Mouse (Mus musculus) regulatory T cell (primary cell): ENCODE data around the gene Stam.
"Not testable (repeated sequence)": the region's sequence is repeated elsewhere in the genome, so short reads cannot be mapped to it uniquely, and the experiment has no call there.

Experiments
- in situ Hi-C: fragments of 300-600 bp; cut with MboI, MseI; formaldehyde crosslinking; loops from one replicate; pipeline ENCODE4 v1.15.1; 2025; ENCODE audit warnings: high pct_unique_total_duplicates

Stam gene

GRCm38 (mm10) chr2:14073362-14074220 lies at the start of gene Stam:
Stam (plus strand) TSS chr2:14074098.
- in situ Hi-C loops, result no loop called here

GRCm38 (mm10) chr2:14041249-14041648 lies 32.6 kb upstream of the Stam start:
- in situ Hi-C loops, result loop anchor here (10.0 to 25.0 kb wide), 2 partner anchors 94 to 671 kb away; no protein-coding TSS in a partner anchor

- in situ Hi-C loops, result loop anchor here (10.0 to 25.0 kb wide), 2 partner anchors 92 to 669 kb away; no protein-coding TSS in a partner anchor
Measured at GRCm38 (mm10) chr2:14043011-14043410, 30.9 kb upstream of the Stam start.

- in situ Hi-C loops, result loop anchor here (10.0 to 25.0 kb wide), 2 partner anchors 91 to 669 kb away; no protein-coding TSS in a partner anchor
Measured at GRCm38 (mm10) chr2:14043577-14044170, 30.2 kb upstream of the Stam start.

- in situ Hi-C loops, result loop anchor here (5.0 to 25.0 kb wide), 3 partner anchors 86 to 664 kb away; no protein-coding TSS in a partner anchor
Measured at GRCm38 (mm10) chr2:14048381-14048780, 25.5 kb upstream of the Stam start.

GRCm38 (mm10) chr2:14048808-14049207 lies 25.1 kb upstream of the Stam start:
- in situ Hi-C loops, result loop anchor here (5.0 to 25.0 kb wide), 3 partner anchors 86 to 663 kb away; no protein-coding TSS in a partner anchor

- in situ Hi-C loops, result no loop called here
Measured at GRCm38 (mm10) chr2:14053618-14054017, 20.3 kb upstream of the Stam start.

GRCm38 (mm10) chr2:14054163-14054562 lies 19.7 kb upstream of the Stam start:
- in situ Hi-C loops, result no loop called here

- in situ Hi-C loops, result no loop called here
Measured at GRCm38 (mm10) chr2:14054716-14055115, 19.2 kb upstream of the Stam start.

- in situ Hi-C loops, result no loop called here
Measured at GRCm38 (mm10) chr2:14055168-14055565, 18.7 kb upstream of the Stam start.

- in situ Hi-C loops, result no loop called here
Measured at GRCm38 (mm10) chr2:14055566-14056331, 18.1 kb upstream of the Stam start, which contains the start of gene Hacd1. Hacd1 (minus strand) TSS chr2:14056135.

GRCm38 (mm10) chr2:14065704-14066650 lies 7.9 kb upstream of the Stam start:
- in situ Hi-C loops, result no loop called here

- in situ Hi-C loops, result no loop called here
Measured at GRCm38 (mm10) chr2:14069027-14069426, 4.9 kb upstream of the Stam start.

GRCm38 (mm10) chr2:14070466-14070865 lies 3.4 kb upstream of the Stam start:
- in situ Hi-C loops, result no loop called here

GRCm38 (mm10) chr2:14073008-14073361 lies 913 bp upstream of the Stam start:
- in situ Hi-C loops, result no loop called here

- in situ Hi-C loops, result no loop called here
Measured at GRCm38 (mm10) chr2:14074221-14074901, 463 bp downstream of the Stam start.

GRCm38 (mm10) chr2:14078527-14078926 lies 4.6 kb downstream of the Stam start:
- in situ Hi-C loops, result not testable (repeated sequence)

GRCm38 (mm10) chr2:14100533-14100932 lies 26.6 kb downstream of the Stam start:
- in situ Hi-C loops, result loop anchor here (10.0 kb wide), 1 partner anchor 884 kb away; no protein-coding TSS in a partner anchor

- in situ Hi-C loops, result loop anchor here (10.0 kb wide), 1 partner anchor 882 kb away; no protein-coding TSS in a partner anchor
Measured at GRCm38 (mm10) chr2:14102603-14103002, 28.7 kb downstream of the Stam start.

GRCm38 (mm10) chr2:14103924-14104323 lies 30.0 kb downstream of the Stam start:
- in situ Hi-C loops, result loop anchor here (10.0 kb wide), 1 partner anchor 881 kb away; no protein-coding TSS in a partner anchor
